Mouse (Mus musculus): ENCODE measurements at regions not wholly inside any gene's neighbourhood (a gene's known extent, or its start where the extent isn't known, plus 50 kb on each side); places are given as distances from the start of the nearest gene placed in this dataset.

DNA sequence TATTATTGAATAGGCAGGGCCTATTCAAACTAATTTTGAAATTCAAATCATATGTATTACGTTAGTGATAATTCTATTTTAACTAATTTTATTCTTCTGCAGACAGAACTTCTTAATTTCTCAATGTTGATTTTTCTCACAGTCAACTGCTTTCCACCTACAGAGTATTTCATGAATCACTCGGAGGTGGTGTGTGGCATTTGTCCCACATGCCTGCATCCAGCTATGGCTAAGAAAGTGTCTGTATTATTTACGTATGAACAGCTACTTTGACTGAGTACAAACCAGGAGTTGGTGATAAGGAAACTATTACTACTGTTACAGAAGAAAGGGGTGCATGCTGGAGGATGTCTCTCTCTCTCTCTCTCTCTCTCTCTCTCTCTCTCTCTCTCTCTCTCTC is 619.5 kb upstream of the Tle4 start:
- no peak for DNase-seq (ENCODE audit: low spot score)

DNA sequence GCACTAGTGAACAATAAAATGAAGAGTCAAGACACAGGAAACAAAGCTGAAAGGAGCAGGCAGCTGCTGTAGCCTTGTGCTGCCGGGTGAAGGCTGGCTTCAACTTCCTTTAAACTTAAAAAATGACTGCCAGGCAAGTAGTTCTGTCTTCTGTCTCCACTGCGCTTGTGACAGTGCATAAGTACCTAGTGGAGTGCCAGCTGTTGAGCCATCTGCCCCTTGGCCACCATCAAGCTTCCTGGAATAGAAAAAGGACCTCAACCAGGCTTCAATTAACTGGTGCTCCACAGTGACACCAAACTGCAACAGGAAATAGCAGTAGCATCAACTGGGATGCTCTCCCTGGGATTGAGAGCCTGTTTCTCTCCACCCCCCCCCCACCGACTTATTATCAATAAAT is 616.8 kb upstream of the Tle4 start:
- no peak for DNase-seq (ENCODE audit: low spot score)

DNA sequence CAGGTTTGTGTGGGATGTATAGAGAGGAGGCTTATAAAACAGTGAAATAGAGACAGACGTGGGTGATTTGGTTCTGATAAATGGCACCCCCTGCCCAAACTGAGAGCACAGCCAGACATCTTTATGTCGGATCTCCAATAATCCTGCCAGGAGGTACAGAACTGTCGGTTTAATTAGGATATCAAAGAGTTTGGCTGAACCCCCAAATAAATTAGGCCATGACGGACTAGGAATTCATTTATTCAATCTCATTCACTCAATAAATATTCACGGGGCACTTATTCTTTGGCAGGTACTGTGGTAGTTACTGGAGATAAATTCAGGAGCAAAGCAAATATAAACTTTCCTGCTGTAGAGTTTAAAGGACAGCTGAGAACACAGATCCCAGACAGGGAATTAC is 615.0 kb upstream of the Tle4 start:
- DNase-seq (ENCODE audit: low spot score) = no peak

DNA sequence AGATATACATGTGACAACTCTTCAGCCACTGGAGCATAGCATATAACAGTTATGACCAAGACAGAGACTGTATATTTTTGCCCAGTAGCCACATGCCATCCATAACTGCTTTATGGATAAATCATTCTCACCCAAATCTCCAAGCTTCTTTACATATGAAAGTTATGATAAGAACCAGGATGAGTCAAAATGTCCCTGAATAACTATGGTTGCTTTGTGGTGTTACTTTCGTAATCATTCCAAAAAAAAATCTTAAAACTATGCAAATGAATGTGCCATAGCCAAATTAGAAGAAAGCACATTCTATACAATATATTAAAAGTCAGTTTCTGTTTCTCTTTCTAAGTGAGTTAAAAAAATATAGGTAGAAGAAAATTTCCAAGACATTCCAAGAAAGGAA is 605.2 kb upstream of the Tle4 start:
- DNase-seq (ENCODE audit: low spot score) = no peak

DNA sequence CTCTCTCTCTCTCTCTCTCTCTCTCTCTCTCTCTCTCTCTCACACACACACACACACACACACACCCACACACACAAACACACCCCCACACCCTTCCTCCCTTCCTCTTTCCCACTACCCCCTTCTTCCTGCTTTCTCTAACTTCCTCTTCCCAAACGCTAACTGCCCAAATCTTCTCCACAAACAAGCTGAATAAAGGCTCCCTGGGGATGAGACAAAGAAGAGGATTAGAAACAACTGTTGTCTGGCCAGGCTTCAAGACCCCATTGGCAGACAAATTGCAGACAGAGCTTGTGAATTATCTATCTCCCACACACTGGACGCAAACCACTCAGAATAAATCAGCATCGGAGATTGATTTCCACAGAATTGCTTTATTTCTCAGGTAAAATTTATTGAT is 603.4 kb upstream of the Tle4 start:
- DNase-seq (ENCODE audit: low spot score) = no peak

DNA sequence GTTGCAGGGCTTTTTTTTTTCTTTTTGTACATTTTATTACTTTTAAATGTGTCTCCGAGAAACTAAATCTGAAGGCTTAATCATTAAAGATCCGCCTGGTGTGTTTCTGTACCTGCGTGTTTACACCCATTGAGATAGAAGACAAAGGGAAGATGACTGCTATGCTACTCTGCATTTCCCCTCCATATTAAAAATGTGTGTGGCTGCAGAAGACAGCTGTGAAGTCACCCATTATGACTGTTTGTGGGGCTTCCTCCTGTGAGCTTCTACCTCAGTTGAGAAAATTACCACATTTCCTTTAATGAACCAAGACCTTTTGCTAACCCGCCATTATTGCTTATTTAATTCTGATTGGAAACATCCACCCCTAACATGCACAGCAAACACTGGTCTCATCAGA is 602.9 kb upstream of the Tle4 start:
- DNase-seq (ENCODE audit: low spot score) = no peak

DNA sequence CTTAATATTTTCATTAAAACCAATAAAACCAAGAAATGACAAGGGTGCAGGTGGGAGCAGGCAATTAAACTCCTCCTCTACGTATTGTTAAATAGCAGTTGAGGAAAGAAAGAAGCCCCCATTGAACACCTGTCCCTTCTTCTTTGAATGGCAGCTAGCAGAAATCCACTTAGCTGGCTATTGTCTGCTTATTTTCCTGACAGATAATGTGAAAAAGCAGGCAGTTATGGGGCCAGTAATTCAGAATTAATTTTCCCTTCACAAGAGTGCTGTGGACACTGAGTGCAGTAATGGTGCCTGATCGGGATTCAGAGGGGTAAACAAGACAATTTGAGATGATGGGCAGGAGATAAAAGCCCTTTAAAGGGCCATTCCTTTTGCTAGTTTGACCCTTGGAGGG is 602.5 kb upstream of the Tle4 start:
- no peak for DNase-seq (ENCODE audit: low spot score)

DNA sequence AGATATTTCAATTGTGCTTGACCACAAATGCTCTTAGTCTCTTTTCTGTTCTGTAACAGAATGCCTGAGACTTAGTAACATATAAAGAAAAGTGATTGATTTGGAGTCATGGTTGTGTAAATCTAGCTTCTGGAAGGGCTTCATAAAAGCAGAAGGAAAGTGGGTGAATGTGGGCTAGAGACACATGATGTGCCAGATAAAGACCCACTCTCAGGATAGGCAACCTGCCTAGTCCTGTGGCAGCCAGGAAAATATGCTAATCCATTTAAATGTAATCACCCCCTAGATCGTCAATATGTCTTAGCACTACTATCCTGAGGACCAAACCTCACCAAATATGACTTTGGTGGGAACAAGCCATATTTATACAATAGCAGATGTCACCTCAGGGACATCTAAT is 601.8 kb upstream of the Tle4 start:
- no peak for DNase-seq (ENCODE audit: low spot score)

DNA sequence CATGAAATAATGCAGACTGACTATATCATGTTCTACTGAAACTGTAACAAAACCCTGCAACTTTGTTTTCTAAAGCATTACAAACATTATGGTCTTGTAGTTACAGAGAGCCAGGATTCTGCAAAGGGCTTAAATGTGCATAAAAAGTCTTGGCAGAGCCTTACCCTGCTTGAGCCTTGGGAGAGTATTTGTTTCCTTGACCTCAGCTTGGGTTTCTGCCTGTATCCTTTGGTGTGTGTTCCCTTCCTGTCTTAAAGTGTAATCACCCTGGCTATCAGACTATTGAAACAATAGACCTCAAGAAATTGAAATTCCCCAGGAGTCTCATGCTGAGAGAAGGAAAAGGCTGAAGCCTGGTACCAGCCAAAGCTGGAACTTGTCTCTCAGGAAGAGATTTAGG is 577.4 kb upstream of the Tle4 start:
- DNase-seq (ENCODE audit: low spot score) = no peak

DNA sequence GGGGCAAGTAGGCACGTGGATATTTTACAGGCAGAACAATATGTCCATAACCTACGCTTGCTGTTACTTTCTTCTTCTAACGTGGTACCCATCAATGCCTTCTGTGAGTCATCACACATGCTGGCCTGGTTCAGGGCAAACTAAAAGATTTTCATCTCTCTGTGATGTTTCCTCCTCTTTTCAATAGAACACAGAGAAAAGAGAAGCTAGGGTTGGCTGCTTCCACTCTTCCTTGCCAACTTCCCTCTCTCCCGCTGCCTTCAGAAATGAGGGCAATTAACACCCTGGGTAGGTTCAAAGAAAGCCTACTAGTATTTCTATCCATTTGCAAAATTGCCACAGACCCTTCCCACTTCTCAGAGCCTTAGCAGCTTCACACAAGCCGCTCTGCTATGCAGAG is 575.5 kb upstream of the Tle4 start:
- no peak for DNase-seq (ENCODE audit: low spot score)

DNA sequence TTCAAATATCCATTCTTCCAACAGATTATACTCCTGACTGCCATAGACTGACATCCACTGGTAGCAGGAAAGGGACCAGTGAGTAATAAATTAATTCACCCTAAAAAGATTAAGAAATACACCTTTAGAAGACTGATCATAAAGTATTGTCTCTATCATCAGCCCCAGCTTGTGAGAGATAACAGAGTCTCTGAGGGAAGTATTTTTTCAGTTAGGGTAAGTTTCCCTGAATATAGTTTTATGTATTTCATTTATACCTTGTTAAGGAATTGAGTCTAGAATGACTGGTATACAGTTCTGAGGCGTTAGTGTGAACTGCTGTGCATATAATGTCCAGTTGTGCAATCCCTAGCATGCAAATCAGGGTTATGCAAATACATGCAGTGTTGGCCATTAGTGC is 569.3 kb upstream of the Tle4 start:
- DNase-seq (ENCODE audit: low spot score) = no peak

DNA sequence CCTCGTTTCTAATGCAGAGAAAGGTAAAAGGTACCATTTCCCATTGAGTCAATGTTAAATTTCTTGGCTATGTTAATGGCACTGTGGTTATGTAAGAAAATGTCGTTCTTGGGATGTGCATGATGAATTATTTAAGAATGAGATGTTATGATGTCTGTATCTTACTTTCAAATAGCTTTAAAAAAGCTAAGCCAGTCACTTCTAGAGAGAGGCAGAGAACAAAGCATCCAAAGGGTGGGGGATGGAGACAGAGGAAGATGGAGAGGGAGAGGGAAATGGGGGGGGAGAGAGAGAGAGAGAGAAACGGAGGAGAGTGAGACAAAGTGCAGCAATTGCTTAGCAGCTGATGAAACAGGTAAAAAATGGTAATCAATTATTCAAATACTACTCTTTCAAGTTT is 562.8 kb upstream of the Tle4 start:
- no peak for DNase-seq (ENCODE audit: low spot score)

DNA sequence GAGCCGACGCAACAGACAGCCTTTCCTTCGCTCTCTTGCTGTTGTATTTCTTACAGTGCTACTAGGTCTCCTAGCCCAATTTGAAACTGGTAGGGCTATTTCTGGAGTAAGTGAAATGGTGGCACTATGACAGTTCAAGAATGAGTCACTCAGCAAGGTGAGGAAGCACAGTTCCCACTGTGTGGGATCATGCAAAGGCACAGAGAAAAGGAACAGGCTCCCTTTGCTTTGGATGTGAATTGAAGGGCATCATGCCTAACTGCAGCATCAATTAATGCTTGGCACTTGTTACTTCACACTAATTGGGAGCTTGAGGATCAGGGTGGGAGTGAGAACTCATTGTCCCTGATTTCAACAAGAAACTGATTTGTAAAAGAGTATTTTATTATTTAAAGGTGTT is 560.8 kb upstream of the Tle4 start:
- no peak for DNase-seq (ENCODE audit: low spot score)

DNA sequence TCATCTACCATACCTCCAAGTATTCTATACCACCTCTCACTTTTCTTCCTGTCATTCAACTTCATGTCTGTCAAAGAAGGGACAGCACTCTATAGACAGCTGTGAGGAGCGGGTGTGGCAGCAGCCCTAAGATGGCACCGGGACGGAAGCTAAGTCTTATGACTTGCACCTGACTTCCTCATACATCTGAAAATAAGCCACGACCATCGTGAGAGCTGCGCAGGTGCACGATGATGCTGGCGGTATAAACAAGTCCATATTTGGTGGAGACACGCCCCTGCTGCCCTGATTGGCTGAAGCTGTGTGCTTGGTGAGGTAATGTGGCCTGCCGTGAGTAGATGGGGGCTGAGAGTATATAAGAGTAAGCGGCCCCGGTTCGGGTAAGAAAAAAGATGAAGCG is 560.3 kb upstream of the Tle4 start:
- no peak for DNase-seq (ENCODE audit: low spot score)

DNA sequence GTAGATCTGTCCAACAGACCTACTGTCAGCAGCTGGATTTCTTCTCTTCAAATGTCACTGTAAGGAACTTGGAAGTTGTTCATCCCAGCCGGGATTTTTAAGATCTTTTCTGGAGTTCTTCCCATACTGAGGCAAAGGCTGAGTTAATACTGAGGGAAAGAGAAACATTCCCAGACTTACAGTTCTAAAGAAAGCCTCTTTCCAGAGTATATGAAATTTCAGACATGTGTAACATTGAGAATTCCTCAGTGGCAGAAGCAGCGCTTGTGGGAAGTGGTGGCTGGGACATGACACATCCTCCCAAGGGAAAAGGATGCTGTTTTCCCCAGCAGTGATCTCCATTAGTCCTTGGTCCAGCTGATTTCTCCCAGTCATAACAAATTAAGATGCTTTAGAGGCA is 556.8 kb upstream of the Tle4 start:
- DNase-seq (ENCODE audit: low spot score) = no peak

DNA sequence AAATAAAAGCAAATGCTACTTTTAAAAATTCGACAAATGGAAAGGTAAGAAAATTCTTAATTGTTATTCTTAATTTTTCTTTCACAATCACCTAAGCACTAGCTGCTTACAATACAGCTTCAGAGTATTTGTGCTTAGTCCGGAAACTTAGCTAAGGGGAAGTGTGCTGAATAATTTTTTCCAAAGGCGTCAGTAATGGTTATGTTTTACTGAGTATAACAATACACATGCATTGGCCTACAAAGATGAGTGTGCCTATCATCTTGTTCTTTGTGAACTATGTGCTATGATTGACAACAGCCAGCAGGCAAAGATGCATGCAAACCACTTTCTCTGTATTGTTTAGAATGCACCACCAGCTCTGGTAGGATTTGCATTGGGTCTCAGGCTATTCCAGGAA is 548.5 kb upstream of the Tle4 start:
- DNase-seq (ENCODE audit: low spot score) = no peak

DNA sequence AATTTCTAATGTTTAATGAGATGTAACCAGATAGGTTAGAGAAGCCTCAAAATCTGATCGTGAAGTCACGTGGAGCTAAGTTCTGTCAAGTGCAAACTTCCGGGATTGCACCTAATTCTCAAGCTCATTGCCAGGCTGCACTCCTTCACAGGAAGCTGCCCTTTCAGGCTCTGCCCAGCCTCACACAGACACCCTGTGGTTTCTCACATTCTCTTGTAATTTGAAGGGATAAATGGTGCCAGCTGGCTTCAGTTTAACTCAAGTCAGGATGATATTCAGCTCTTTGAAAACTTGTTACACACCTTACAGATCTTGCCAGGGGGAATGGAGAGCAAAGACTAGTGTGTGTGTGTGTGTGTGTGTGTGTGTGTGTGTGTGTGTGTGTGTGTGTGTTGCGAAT is 529.3 kb upstream of the Tle4 start:
- no peak for DNase-seq (ENCODE audit: low spot score)

DNA sequence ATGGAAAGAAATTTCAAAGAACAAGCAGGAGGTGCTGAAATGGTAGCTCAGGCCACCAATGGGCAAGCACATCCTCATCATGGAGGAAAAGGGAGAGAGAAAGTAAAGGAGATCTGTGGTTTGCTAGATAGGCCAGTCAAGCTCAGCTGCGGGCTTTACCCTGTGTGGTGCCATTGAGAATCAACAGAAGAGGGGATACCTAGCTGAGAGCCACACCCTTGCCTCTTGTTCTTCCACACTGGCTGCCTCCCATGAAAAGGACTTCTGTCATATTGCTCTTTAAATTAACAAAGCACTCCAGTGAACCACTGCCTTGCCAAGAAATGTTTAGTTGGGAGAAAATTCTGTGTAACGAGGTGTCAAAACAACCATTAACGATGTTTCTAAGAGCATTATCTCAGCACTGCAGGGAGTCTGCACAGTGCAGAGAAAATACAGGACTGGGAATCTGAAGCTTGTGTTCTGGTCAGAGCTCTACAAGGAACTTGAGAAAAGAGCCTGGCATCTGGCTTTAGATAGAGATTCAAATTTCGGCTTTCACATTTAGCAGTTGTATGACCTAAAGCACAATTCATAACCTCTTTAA is 510.7 kb upstream of the Tle4 start:
- no peak for DNase-seq (ENCODE audit: low spot score)

DNA sequence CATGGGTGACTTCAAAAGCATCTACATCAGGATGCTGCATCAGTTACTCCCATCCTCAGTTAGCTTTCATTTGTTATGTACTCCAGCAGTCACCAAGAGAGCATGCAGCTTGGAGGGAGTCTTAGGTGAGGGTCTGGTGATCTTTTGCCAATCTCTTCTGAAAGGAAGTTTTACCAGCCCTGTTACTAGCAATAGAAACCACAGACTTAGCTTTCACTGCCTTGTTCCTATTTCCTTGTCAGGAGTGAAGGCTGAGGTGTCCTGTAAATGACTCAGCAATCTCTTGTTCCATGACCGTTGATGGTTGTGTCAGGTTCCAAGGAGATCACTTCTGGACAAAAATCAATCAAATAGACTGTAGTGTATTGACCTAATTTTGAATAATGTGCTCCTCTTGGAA is 497.2 kb upstream of the Tle4 start:
- no peak for DNase-seq (ENCODE audit: low spot score)

DNA sequence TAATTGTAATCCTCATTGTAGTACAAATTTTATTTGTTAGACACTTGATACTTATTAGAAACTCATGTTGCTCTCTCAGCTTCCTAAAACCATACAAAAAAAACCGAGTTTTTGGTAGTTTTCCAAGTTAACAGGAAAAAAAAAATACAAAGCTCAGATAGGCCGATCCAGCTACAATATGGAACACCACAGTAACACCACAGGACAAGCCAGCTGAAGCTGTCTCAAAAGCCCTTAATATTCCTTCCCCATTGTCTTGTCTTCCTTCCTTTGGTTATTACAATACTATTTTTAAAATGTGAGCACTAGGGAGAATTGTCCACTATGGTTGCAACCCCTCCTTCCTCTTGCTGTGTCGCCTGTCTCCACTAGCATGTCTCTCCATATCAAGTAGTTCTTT is 495.7 kb upstream of the Tle4 start:
- no peak for DNase-seq (ENCODE audit: low spot score)

DNA sequence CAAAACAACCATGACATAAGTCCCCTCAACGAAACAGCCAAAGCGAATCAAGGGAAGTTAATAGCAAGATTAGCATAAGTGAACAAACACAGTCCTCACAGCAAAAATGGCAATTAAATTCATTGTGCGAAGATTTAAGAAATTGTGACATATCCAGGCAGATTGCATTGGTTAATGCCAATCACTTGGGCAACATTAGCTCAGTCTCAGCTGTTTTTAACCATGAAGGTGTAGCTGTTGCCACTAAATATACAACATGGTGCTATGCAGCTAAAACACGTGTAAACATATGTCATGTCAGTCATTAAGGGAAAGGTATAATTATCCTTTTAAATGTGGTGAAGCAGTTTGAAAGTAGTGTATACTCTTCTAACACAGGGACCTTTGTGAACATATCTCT is 482.8 kb upstream of the Tle4 start:
- no peak for DNase-seq (ENCODE audit: low spot score)

DNA sequence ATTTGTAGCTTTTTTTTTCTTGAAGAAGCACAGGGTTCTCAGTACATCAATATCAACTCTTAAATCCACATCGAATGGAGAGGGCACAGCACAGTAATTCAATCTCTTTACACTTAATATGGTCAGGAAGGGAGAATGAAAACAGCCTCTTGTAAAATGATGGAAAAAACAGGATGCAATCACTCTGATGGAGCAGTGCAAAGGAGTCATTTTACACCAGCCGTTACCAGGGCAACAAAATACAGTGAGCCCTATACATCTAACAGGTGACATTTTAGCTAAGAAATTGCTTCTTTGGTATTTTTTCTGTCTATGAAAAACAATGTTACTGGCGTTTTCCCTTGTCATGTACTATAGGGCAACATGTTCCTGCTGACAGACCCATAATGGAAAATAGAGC is 459.9 kb upstream of the Tle4 start:
- no peak for DNase-seq (ENCODE audit: low spot score)

DNA sequence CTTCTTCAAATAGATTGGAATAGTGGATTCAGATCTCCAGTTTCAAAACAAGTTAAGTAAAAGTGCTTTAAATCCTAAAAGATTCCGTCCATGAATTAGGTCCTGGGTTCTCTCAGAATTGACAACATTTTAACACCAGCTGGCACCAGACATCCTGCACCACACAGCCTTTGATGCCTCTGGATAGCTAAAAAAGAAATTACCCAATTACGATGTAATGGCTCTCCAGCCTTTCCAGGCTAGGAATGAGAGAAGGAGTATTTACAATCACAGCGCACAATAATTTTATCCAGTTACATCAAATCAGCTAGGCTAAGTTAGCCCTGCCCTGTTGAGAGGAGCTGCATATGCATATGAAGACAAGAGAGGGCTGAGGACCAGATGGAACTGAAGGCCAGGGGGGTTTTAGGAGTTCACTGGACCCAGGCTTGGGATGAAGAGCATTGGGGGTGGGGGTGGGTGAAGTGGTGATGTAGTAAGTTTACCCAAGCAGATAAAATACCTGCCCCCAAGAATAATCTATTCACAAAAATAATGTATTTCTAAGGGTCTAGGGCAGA is 455.8 kb upstream of the Tle4 start:
- no peak for DNase-seq (ENCODE audit: low spot score)

DNA sequence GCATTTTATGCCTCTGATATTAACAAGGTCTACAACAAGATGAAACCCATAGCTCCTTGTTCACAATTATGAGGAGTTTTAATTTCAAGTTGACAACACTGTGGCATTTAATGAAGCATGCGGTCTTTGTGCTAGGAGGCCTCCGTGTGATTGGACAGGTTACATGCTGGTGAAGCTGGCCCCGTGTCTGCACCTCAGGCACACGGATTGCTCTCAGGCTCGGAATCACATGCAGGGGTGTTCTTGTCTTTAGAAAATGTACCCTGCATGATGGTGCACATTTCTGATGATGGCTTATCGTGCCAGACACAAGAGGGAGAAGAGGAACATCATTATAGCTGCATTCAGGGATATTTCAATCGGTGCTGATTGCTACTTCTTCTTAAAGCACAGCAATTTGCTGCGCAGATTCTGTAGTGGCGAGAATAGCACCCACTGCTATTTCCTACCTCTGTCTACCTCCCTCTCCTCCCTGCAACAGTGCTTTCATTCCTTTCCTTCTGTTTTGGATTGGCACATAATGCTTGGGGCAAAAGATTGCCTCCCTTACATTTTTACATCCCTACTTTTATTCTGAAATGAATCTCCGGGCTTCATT is 454.9 kb upstream of the Tle4 start:
- DNase-seq (ENCODE audit: low spot score) = no peak
